In genomic region chr4:63030157-63030556, GRCm38 (mm10) we compare ENCODE assay signal across 31 mouse cellular contexts.
DNase-seq lines count a peak whose midpoint lies in the region; ATAC-seq lines count a peak whose summit lies in the region.
"Had no signal": no experiment of that assay in that cellular context is flagged by ENCODE, and none has a peak within 500 bp of the region (broad histone marks: within the 10 kb centered on the region; RNA-seq: fewer than 3 reads in every experiment).

No protein-coding gene starts in this region.

- H3K4me2 ChIP-seq in kidney, embryonic 16.5 days (replicated peaks; ENCODE audit: low read depth, low read length): no peak overlapping the region
- no peak overlapping the region for H3K4me2 ChIP-seq in limb, embryonic 13.5 days (replicated peaks)
- no peak overlapping the region for H3K4me2 ChIP-seq in liver, embryonic 12.5 days
- H3K4me2 ChIP-seq: embryonic facial prominence, embryonic 12.5 days; heart, embryonic 15.5 days; hindbrain, embryonic 12.5 days; intestine, embryonic 15.5 days; limb, embryonic 15.5 days; midbrain, embryonic 12.5 days; neural tube, embryonic 13.5 days had no signal

- no peaks in the 10 kb centered on the region for H3K27me3 ChIP-seq in kidney, embryonic 16.5 days (ENCODE audit: insufficient read depth, low read length)
- no peaks in the 10 kb centered on the region for H3K27me3 ChIP-seq in embryonic facial prominence, embryonic 10.5 days (replicated peaks; ENCODE audit: low read depth, poor library complexity, severe bottlenecking)
- no peaks in the 10 kb centered on the region for H3K27me3 ChIP-seq in limb, embryonic 13.5 days
- H3K27me3 ChIP-seq in hindbrain, embryonic 10.5 days (ENCODE audit: insufficient read depth, poor library complexity, severe bottlenecking): no peaks in the 10 kb centered on the region
- no peaks in the 10 kb centered on the region for H3K27me3 ChIP-seq in liver, embryonic 12.5 days (replicated peaks)
- H3K27me3 ChIP-seq: embryonic facial prominence, embryonic 12.5 days; heart, embryonic 15.5 days; hindbrain, embryonic 12.5 days; intestine, embryonic 15.5 days; limb, embryonic 15.5 days; midbrain, embryonic 12.5 days; neural tube, embryonic 13.5 days; Patski had no signal

- no peak for ATAC-seq in kidney, embryonic 16.5 days (ENCODE audit: low FRiP score, low TSS enrichment)
- ATAC-seq in limb, embryonic 13.5 days (ENCODE audit: low FRiP score, low read depth): peak; percentile 57; the same call in 1 of the 2 replicates
- no peak for ATAC-seq in liver, embryonic 12.5 days
- ATAC-seq: forebrain, postnatal 0 days; hindbrain, postnatal 0 days; intestine, embryonic 15.5 days; Patski had no signal

- H3K36me3 ChIP-seq in kidney, embryonic 16.5 days (ENCODE audit: insufficient read depth, low read length): no peaks in the 10 kb centered on the region
- peaks cover 4% of the 10 kb centered on the region; the same call in 1 of the 2 replicates for H3K36me3 ChIP-seq in embryonic facial prominence, embryonic 10.5 days (replicated peaks)
- 0 out of 2 replicates have a peak, but pooled peaks cover 4% of the 10 kb centered on the region for H3K36me3 ChIP-seq in limb, embryonic 13.5 days
- no peaks in the 10 kb centered on the region for H3K36me3 ChIP-seq in hindbrain, embryonic 10.5 days
- no peaks in the 10 kb centered on the region for H3K36me3 ChIP-seq in liver, embryonic 12.5 days
- H3K36me3 ChIP-seq: embryonic facial prominence, embryonic 12.5 days; G1E; heart, embryonic 15.5 days; hindbrain, embryonic 12.5 days; intestine, embryonic 15.5 days; limb, embryonic 15.5 days; midbrain, embryonic 12.5 days had no signal

- peak overlapping the region; percentile 82; the same call in 1 of the 2 replicates for H3K27ac ChIP-seq in kidney, embryonic 16.5 days (ENCODE audit: low read length)
- 0 out of 2 replicates have a peak overlapping the region, but pooled peaks have one; percentile 14 for H3K27ac ChIP-seq in embryonic facial prominence, embryonic 10.5 days (replicated peaks)
- peak overlapping the region; percentile 10; the same call in 1 of the 2 replicates for H3K27ac ChIP-seq in limb, embryonic 13.5 days
- H3K27ac ChIP-seq in hindbrain, embryonic 10.5 days: no peak overlapping the region
- no peak overlapping the region for H3K27ac ChIP-seq in liver, embryonic 12.5 days
- H3K27ac ChIP-seq: embryonic facial prominence, embryonic 12.5 days; forebrain, embryonic 10.5 days; heart, embryonic 15.5 days; hindbrain, embryonic 12.5 days; hindbrain, postnatal 0 days; intestine, embryonic 15.5 days; limb, embryonic 15.5 days; liver, embryonic 14.5 days; midbrain, embryonic 12.5 days; neural tube, embryonic 13.5 days; stomach, postnatal 0 days had no signal

- no peak for DNase-seq in kidney, adult 9 months
- DNase-seq in NIH3T3 (ENCODE audit: low read depth): peak; percentile 41
- no peak for DNase-seq in embryonic facial prominence, embryonic 10.5 days (ENCODE audit: low spot score)
- DNase-seq in hindbrain, embryonic 10.5 days (ENCODE audit: low spot score): no peak
- DNase-seq: adrenal gland, postnatal 25 days; cerebellum, adult 11-12 months; cerebellum, adult 9-11 months; forebrain, postnatal 0 days; gastrocnemius, postnatal 10 days; kidney, adult 8-10 months; lung, adult 2 months; lung, postnatal 14 days; right cerebral cortex, postnatal 4 days; thymus, adult 18-20 months; thymus, postnatal 25 days had no signal

- no peak overlapping the region for H3K9ac ChIP-seq in kidney, embryonic 16.5 days (replicated peaks; ENCODE audit: low read length)
- no peak overlapping the region for H3K9ac ChIP-seq in limb, embryonic 13.5 days
- no peak overlapping the region for H3K9ac ChIP-seq in liver, embryonic 12.5 days
- H3K9ac ChIP-seq: embryonic facial prominence, embryonic 12.5 days; forebrain, postnatal 0 days; heart, embryonic 15.5 days; hindbrain, embryonic 12.5 days; intestine, embryonic 15.5 days; limb, embryonic 15.5 days; liver, embryonic 14.5 days; midbrain, embryonic 12.5 days; neural tube, embryonic 13.5 days had no signal

- peaks cover 50% of the 10 kb centered on the region for H3K4me1 ChIP-seq in kidney, embryonic 16.5 days (ENCODE audit: insufficient read depth, low read length)
- H3K4me1 ChIP-seq in embryonic facial prominence, embryonic 10.5 days: peaks cover 51% of the 10 kb centered on the region
- H3K4me1 ChIP-seq in limb, embryonic 13.5 days: peaks cover 79% of the 10 kb centered on the region
- H3K4me1 ChIP-seq in hindbrain, embryonic 10.5 days (replicated peaks): peaks cover 43% of the 10 kb centered on the region
- H3K4me1 ChIP-seq in liver, embryonic 12.5 days: no peaks in the 10 kb centered on the region

- H3K9me3 ChIP-seq in kidney, embryonic 16.5 days (ENCODE audit: low read length): no peaks in the 10 kb centered on the region
- no peaks in the 10 kb centered on the region for H3K9me3 ChIP-seq in embryonic facial prominence, embryonic 10.5 days
- H3K9me3 ChIP-seq in limb, embryonic 13.5 days: no peaks in the 10 kb centered on the region
- no peaks in the 10 kb centered on the region for H3K9me3 ChIP-seq in hindbrain, embryonic 10.5 days
- H3K9me3 ChIP-seq in liver, embryonic 12.5 days (replicated peaks): no peaks in the 10 kb centered on the region
- H3K9me3 ChIP-seq: embryonic facial prominence, embryonic 12.5 days; forebrain, embryonic 10.5 days; heart, embryonic 15.5 days; hindbrain, embryonic 12.5 days; intestine, embryonic 15.5 days; limb, embryonic 15.5 days; midbrain, embryonic 12.5 days; neural tube, embryonic 13.5 days had no signal

- no peak overlapping the region for H3K4me3 ChIP-seq in kidney, embryonic 16.5 days (ENCODE audit: low read length)
- no peak overlapping the region for H3K4me3 ChIP-seq in embryonic facial prominence, embryonic 10.5 days
- no peak overlapping the region for H3K4me3 ChIP-seq in limb, embryonic 13.5 days
- H3K4me3 ChIP-seq in hindbrain, embryonic 10.5 days: no peak overlapping the region
- H3K4me3 ChIP-seq in liver, embryonic 12.5 days: no peak overlapping the region
- H3K4me3 ChIP-seq: embryonic facial prominence, embryonic 12.5 days; forebrain, embryonic 10.5 days; heart, embryonic 15.5 days; hindbrain, embryonic 12.5 days; intestine, embryonic 15.5 days; limb, embryonic 15.5 days; midbrain, embryonic 12.5 days; neural tube, embryonic 13.5 days had no signal

- WGBS in kidney, embryonic 16.5 days: 28% methylated on average over 5 of the region's 5 CpGs
- 28% methylated on average over 5 of the region's 5 CpGs for WGBS in embryonic facial prominence, embryonic 10.5 days
- WGBS in limb, embryonic 13.5 days: 11% methylated on average over 5 of the region's 5 CpGs
- WGBS in hindbrain, embryonic 10.5 days: 43% methylated on average over 5 of the region's 5 CpGs
- WGBS in liver, embryonic 12.5 days (ENCODE audit: insufficient replicate concordance): 65% methylated on average over 5 of the region's 5 CpGs

Comparison
In these comparisons a context has a peak if more than half of its experiments do, and no peak if none do; other contexts are left out.
1. H3K27ac ChIP-seq: peak in kidney, embryonic 16.5 days (single experiment), embryonic facial prominence, embryonic 10.5 days (single experiment) and limb, embryonic 13.5 days (single experiment); none in hindbrain, embryonic 10.5 days (single experiment) and liver, embryonic 12.5 days (single experiment).